Mouse (Mus musculus): ENCODE measurements at regions not wholly inside any gene's neighbourhood (a gene's known extent, or its start where the extent isn't known, plus 50 kb on each side); places are given as distances from the start of the nearest gene placed in this dataset.

DNA sequence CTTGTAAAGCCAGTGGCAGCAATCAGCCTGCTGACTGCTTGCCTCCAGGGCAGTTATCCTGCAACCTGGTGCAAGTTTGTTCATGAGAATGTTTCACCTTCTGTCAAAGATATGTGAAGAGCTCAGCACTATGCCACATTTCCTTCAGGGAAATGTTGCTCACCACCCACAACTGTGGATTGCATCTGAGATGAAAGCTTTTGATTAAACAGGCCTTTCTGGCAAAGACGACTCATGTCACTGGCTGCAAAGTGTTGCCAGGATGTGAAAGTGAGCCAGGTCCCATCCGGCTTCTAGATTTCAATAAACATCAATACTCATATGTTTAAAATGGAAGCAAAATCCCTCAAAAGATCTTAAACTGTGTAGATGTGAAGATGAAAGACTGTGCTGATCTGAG is 2121.0 kb downstream of the Gm37988 start:
- no peak overlapping the region for H3K9ac ChIP-seq (replicated peaks; ENCODE audit: low read length)
- no peaks in the 10 kb centered on the region for H3K4me1 ChIP-seq (ENCODE audit: control insufficient read depth, insufficient read depth, low read length)
- ATAC-seq (replicated peaks; ENCODE audit: insufficient number of reproducible peaks, low FRiP score, low TSS enrichment, low read depth) (no peak), DNase-seq (ENCODE audit: low spot score) (peak; percentile 1)
- no peak overlapping the region for H3K4me3 ChIP-seq (ENCODE audit: low read depth, low read length)
- H3K4me2 ChIP-seq (ENCODE audit: low read depth, low read length): no peak overlapping the region
- H3K27me3 ChIP-seq (ENCODE audit: control insufficient read depth, insufficient read depth, low read length): no peaks in the 10 kb centered on the region
- 78% methylated on average over 2 of the region's 2 CpGs for WGBS
- H3K27ac ChIP-seq (replicated peaks; ENCODE audit: low read depth, low read length): no peak overlapping the region
- no peaks in the 10 kb centered on the region for H3K36me3 ChIP-seq (replicated peaks; ENCODE audit: control insufficient read depth, insufficient read depth, low read depth, low read length)
- H3K9me3 ChIP-seq (replicated peaks; ENCODE audit: control insufficient read depth, low read length): no peaks in the 10 kb centered on the region

DNA sequence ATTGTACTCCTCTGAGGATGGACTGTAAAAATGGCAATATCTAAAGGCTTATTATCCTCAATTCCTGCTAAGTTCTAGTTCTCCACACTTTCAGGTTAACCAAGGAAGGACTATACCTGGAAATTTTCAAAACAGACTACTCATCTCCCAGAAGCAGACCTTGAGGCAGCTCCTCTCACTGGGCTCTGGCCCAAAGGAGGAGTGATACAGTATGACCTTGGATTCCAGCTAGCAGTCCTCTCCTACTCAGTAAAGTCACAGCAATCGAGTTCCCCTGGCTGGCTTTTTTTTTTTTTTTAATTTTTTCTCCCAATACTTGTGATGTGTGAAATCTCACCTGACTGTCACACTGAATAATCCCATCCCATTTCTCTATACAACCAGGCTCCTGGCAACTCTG is 2124.2 kb downstream of the Gm37988 start:
- Histone ChIP-seq H3K9ac (replicated peaks; ENCODE audit: low read length) (no peak overlapping the region), H3K4me1 (ENCODE audit: control insufficient read depth, insufficient read depth, low read length) (no peaks in the 10 kb centered on the region), H3K4me2 (ENCODE audit: low read depth, low read length) (no peak overlapping the region), H3K9me3 (replicated peaks; ENCODE audit: control insufficient read depth, low read length) (no peaks in the 10 kb centered on the region), H3K27ac (replicated peaks; ENCODE audit: low read depth, low read length) (no peak overlapping the region), H3K36me3 (replicated peaks; ENCODE audit: control insufficient read depth, insufficient read depth, low read depth, low read length) (no peaks in the 10 kb centered on the region), H3K27me3 (ENCODE audit: control insufficient read depth, insufficient read depth, low read length) (no peaks in the 10 kb centered on the region), H3K4me3 (ENCODE audit: low read depth, low read length) (no peak overlapping the region)
- 56% methylated on average over 1 of the region's 1 CpGs for WGBS
- no peak for ATAC-seq (replicated peaks; ENCODE audit: insufficient number of reproducible peaks, low FRiP score, low TSS enrichment, low read depth)
- no peak for DNase-seq (ENCODE audit: low spot score)

DNA sequence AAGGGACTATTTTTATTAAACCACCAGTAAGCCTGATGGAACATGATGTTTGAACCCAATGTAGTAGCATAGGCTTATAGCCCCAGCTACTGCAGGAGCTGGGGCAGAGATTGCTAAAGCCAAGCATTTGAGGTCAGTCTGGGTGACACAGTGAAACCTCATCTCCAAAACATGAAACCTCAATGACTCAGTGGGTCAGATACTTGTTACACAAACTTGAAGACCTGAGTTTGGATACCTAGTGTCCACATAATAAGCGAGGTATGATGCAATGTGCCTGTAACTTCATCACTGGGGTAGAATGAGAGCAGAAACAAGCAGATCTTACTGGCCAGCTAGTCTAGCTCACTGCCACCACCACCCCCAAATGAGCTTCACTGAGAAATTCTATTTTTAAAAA is 2162.1 kb downstream of the Gm37988 start:
- no peaks in the 10 kb centered on the region for H3K27me3 ChIP-seq (ENCODE audit: control insufficient read depth, insufficient read depth, low read length)
- DNase-seq (ENCODE audit: low spot score): no peak
- no peak overlapping the region for H3K9ac ChIP-seq (replicated peaks; ENCODE audit: low read length)
- H3K9me3 ChIP-seq (replicated peaks; ENCODE audit: control insufficient read depth, low read length): no peaks in the 10 kb centered on the region
- ATAC-seq (replicated peaks; ENCODE audit: insufficient number of reproducible peaks, low FRiP score, low TSS enrichment, low read depth): no peak
- no peaks in the 10 kb centered on the region for H3K36me3 ChIP-seq (replicated peaks; ENCODE audit: control insufficient read depth, insufficient read depth, low read depth, low read length)
- no peak overlapping the region for H3K4me3 ChIP-seq (ENCODE audit: low read depth, low read length)
- H3K4me2 ChIP-seq (ENCODE audit: low read depth, low read length): no peak overlapping the region
- WGBS: 80% methylated on average over 1 of the region's 1 CpGs
- H3K27ac ChIP-seq (replicated peaks; ENCODE audit: low read depth, low read length): no peak overlapping the region
- no peaks in the 10 kb centered on the region for H3K4me1 ChIP-seq (ENCODE audit: control insufficient read depth, insufficient read depth, low read length)

DNA sequence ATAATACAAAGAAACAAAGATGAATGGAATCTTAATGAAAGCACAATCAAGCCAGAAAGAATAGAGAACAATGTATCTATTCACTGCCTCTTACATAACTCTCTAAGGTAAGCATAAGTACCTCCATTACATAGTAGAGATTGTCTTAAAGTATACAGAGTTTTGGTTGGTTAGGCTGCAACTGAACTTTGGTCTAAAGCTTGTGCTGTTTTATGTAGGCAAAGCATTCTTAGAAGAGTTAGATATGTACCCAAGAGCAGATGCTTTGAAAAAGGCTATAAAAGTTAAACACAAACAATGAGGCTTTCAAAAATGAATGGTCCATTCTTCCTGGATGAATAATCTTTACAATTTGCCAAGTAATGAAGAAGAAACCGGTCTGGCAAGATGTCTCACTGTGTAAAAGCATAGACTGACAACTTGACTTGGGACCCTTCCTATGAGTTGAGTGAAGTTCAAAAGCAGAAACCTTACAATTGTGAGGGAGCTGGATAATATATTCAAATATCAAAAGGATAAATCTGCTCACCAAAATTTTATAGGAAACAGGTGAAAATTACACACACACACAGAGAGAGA is 2166.1 kb downstream of the Gm37988 start:
- Histone ChIP-seq H3K4me2 (ENCODE audit: low read depth, low read length) (no peak overlapping the region), H3K9me3 (replicated peaks; ENCODE audit: control insufficient read depth, low read length) (no peaks in the 10 kb centered on the region), H3K4me1 (ENCODE audit: control insufficient read depth, insufficient read depth, low read length) (no peaks in the 10 kb centered on the region), H3K9ac (replicated peaks; ENCODE audit: low read length) (no peak overlapping the region), H3K27ac (replicated peaks; ENCODE audit: low read depth, low read length) (no peak overlapping the region), H3K27me3 (ENCODE audit: control insufficient read depth, insufficient read depth, low read length) (no peaks in the 10 kb centered on the region), H3K4me3 (ENCODE audit: low read depth, low read length) (no peak overlapping the region), H3K36me3 (replicated peaks; ENCODE audit: control insufficient read depth, insufficient read depth, low read depth, low read length) (no peaks in the 10 kb centered on the region)
- ATAC-seq (replicated peaks; ENCODE audit: insufficient number of reproducible peaks, low FRiP score, low TSS enrichment, low read depth): no peak
- 77% methylated on average over 1 of the region's 1 CpGs for WGBS
- DNase-seq (ENCODE audit: low spot score): no peak

DNA sequence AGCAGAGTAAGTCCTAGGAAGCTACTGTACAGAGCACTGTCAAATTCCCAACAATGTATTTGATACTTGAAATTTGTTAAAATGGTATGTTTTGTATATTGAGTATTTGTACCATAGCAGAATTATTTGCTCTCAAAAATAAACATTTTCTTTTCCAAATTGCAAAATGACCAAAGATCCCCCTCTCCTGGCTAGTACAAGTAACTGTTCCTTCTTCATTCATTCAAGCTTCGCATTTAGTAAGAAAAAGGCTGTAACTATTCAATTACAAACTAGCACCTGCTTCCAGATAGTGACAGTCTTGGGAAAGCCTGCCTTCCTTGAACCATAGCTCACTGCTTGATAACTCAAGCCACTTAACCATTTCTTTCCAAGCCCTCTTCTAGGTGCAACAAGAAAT is 2171.9 kb downstream of the Gm37988 start:
- no peak overlapping the region for H3K4me3 ChIP-seq (ENCODE audit: low read depth, low read length)
- DNase-seq (ENCODE audit: low spot score): no peak
- no peaks in the 10 kb centered on the region for H3K9me3 ChIP-seq (replicated peaks; ENCODE audit: control insufficient read depth, low read length)
- no peaks in the 10 kb centered on the region for H3K27me3 ChIP-seq (ENCODE audit: control insufficient read depth, insufficient read depth, low read length)
- 72% methylated on average over 1 of the region's 1 CpGs for WGBS
- H3K4me2 ChIP-seq (ENCODE audit: low read depth, low read length): no peak overlapping the region
- H3K9ac ChIP-seq (replicated peaks; ENCODE audit: low read length): no peak overlapping the region
- no peak overlapping the region for H3K27ac ChIP-seq (replicated peaks; ENCODE audit: low read depth, low read length)
- ATAC-seq (replicated peaks; ENCODE audit: insufficient number of reproducible peaks, low FRiP score, low TSS enrichment, low read depth): no peak
- H3K4me1 ChIP-seq (ENCODE audit: control insufficient read depth, insufficient read depth, low read length): no peaks in the 10 kb centered on the region
- H3K36me3 ChIP-seq (replicated peaks; ENCODE audit: control insufficient read depth, insufficient read depth, low read depth, low read length): no peaks in the 10 kb centered on the region

DNA sequence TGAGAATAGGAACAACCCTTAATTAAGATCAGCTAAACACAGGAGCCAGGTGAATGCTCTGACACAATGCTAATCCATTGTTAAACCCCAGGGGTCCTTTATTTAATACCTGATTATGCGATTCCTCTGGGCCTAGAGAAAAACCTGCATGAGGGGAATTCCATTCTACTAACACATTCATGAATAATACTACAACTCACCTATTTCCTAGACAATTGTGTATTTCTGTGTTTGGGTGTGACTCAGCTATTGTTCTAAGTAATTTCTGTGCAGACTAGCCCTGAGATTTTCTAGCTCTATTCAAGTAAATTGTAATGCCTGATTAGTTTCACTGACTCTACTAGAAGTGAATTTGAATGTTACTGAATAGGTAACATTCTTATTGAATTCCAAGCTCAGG is 2176.5 kb downstream of the Gm37988 start:
- no peaks in the 10 kb centered on the region for H3K27me3 ChIP-seq (ENCODE audit: control insufficient read depth, insufficient read depth, low read length)
- H3K9ac ChIP-seq (replicated peaks; ENCODE audit: low read length): no peak overlapping the region
- H3K27ac ChIP-seq (replicated peaks; ENCODE audit: low read depth, low read length): no peak overlapping the region
- WGBS: 93% methylated on average over 1 of the region's 1 CpGs
- H3K9me3 ChIP-seq (replicated peaks; ENCODE audit: control insufficient read depth, low read length): no peaks in the 10 kb centered on the region
- H3K4me2 ChIP-seq (ENCODE audit: low read depth, low read length): no peak overlapping the region
- no peak overlapping the region for H3K4me3 ChIP-seq (ENCODE audit: low read depth, low read length)
- DNase-seq (ENCODE audit: low spot score): no peak
- ATAC-seq (replicated peaks; ENCODE audit: insufficient number of reproducible peaks, low FRiP score, low TSS enrichment, low read depth): no peak
- no peaks in the 10 kb centered on the region for H3K36me3 ChIP-seq (replicated peaks; ENCODE audit: control insufficient read depth, insufficient read depth, low read depth, low read length)
- no peaks in the 10 kb centered on the region for H3K4me1 ChIP-seq (ENCODE audit: control insufficient read depth, insufficient read depth, low read length)

DNA sequence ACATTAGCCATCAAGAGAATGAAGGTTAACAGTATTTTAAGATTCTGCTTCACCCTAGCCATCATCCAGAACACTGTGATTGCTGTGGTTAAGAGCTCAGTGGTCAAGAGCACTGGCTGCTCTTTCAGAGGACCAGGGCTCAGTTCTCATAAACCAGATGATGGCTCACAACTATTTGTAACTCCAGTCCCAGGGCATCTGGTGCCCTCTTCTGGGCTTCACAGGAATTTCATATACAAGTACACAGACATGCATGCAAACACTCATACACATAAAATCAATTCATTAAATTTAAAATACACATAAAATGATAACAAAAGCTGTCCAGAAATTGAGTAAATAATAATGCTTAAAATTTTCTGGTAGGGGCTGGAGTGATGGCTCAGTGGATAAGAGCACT is 2189.9 kb downstream of the Gm37988 start:
- no peak overlapping the region for H3K4me2 ChIP-seq (ENCODE audit: low read depth, low read length)
- H3K9me3 ChIP-seq (replicated peaks; ENCODE audit: control insufficient read depth, low read length): no peaks in the 10 kb centered on the region
- no peak overlapping the region for H3K27ac ChIP-seq (replicated peaks; ENCODE audit: low read depth, low read length)
- ATAC-seq (replicated peaks; ENCODE audit: insufficient number of reproducible peaks, low FRiP score, low TSS enrichment, low read depth) (no peak), DNase-seq (ENCODE audit: low spot score) (no peak)
- H3K4me3 ChIP-seq (ENCODE audit: low read depth, low read length): no peak overlapping the region
- no peaks in the 10 kb centered on the region for H3K4me1 ChIP-seq (ENCODE audit: control insufficient read depth, insufficient read depth, low read length)
- H3K27me3 ChIP-seq (ENCODE audit: control insufficient read depth, insufficient read depth, low read length): no peaks in the 10 kb centered on the region
- no peak overlapping the region for H3K9ac ChIP-seq (replicated peaks; ENCODE audit: low read length)
- H3K36me3 ChIP-seq (replicated peaks; ENCODE audit: control insufficient read depth, insufficient read depth, low read depth, low read length): no peaks in the 10 kb centered on the region

DNA sequence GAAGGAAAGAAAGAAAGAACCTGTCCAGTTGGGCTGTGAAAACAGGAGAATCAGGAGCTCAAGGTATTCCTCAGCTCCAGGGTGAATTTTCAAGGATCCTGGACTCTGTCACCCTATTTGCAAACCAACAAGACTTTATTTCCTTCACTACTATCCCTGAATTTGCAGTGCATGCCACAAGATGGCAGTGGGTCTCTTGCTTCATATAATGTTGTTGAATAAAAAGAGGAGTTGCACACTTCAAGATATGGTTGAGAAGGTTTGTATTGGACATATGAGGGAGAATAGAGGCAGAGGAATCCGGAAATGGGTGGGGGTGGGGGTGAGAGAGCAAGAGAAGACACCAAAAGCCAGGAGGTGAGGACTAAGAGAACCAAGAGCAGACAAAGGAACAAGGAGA is 2202.5 kb downstream of the Gm37988 start:
- whole genome bisulfite sequencing: 19% methylated on average over 1 of the region's 1 CpGs
- H3K9me3 ChIP-seq (replicated peaks; ENCODE audit: control insufficient read depth, low read length): no peaks in the 10 kb centered on the region
- DNase-seq (ENCODE audit: low spot score): peak; percentile 3

More for the DNA sequence above, 2202.5 kb downstream of the Gm37988 start:
- Histone ChIP-seq H3K4me1 (ENCODE audit: control insufficient read depth, insufficient read depth, low read length) (no peaks in the 10 kb centered on the region), H3K4me3 (ENCODE audit: low read depth, low read length) (no peak overlapping the region), H3K36me3 (replicated peaks; ENCODE audit: control insufficient read depth, insufficient read depth, low read depth, low read length) (no peaks in the 10 kb centered on the region), H3K27me3 (ENCODE audit: control insufficient read depth, insufficient read depth, low read length) (no peaks in the 10 kb centered on the region), H3K9ac (replicated peaks; ENCODE audit: low read length) (no peak overlapping the region), H3K4me2 (ENCODE audit: low read depth, low read length) (no peak overlapping the region), H3K27ac (replicated peaks; ENCODE audit: low read depth, low read length) (no peak overlapping the region)
- no peak for ATAC-seq (replicated peaks; ENCODE audit: insufficient number of reproducible peaks, low FRiP score, low TSS enrichment, low read depth)

All from embryonic facial prominence, embryonic 11.5 days (tissue).